Mouse (Mus musculus): ENCODE data around the gene Agbl2.
"Not testable (repeated sequence)": the region's sequence is repeated elsewhere in the genome, so short reads cannot be mapped to it uniquely, and the experiment has no call there.

Gene Agbl2

DNA sequence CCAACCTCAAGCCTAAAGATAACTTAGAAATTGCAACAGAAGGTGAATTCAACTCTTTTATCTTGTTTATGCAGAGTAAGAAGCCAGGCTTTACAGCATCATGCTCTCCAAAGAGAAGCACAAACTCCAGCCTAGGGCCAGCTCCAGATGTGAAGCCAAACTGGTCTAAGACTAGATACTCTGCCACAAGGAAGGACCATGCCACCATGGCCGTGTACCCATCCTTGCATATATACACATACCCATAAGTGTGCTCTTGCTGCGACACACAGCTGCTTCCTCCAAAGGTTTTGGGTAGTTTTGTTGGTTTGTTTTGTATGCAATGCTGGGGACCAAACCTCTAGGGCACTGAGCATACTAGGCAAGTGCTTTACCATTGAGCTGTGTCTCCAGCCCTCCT is 32.7 kb downstream of the Agbl2 start:
- DNase-seq (ENCODE audit: extremely low spot score, low read depth, low spot score), result no peak

DNA sequence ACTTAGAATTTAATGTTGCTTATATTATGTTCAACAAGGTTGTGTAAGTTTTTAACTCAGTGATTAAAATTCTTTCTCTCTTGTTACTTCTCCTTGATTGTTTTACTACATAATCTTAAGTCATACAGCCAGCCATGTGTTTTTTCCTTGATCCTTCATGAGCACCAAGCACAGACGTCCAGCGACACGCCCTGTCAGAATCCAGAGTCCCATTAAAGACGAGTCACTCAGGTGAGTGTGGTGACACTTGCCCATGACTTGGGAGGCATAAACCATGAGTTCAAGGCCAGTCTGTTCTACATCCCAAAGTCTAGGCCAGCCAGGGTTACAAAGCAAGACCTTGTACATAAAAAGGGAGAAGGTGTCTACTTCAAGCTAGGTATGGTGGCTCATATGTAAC is 33.6 kb downstream of the Agbl2 start:
- no peak for DNase-seq (ENCODE audit: extremely low spot score, low read depth, low spot score)

DNA sequence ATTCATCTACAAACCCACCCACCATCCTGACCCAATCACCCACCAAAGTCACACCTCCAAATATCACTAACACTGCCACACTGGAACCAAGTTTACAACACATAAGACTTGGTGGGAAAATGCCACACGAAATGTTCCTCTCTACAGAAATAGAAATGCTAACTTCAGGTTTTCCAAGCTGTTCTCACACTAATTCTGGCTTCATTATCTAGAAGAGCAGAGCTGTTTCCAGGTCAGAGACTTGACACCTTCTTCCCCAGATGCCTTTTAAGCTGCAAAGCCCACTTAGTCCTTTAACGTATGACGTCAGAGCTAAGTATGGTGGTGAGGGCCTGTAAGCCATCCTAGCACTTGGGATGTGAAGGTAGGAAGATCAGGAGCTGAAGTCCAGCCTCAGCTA is 36.2 kb downstream of the Agbl2 start:
- no peak for DNase-seq (ENCODE audit: extremely low spot score, low read depth, low spot score)

DNA sequence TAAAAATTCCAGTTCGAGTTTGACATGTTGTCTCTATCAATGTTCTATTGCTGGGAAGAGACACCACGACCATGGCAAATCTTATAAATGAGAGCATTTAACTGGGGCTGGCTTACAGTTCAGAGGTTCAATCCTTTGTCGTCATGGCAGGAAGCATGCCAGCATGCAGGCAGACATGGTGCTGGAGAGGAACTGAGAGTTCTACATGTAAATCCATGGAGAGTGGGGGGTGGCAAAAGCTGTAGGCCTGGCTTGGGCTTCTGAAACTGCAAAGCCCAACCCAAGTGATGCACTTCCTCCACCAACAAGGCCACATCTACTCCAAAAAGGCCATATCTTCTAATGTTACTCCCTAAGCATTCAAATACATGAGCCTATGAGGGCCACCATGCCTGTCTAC is 38.4 kb downstream of the Agbl2 start:
- DNase-seq (ENCODE audit: extremely low spot score, low read depth, low spot score), result no peak

DNA sequence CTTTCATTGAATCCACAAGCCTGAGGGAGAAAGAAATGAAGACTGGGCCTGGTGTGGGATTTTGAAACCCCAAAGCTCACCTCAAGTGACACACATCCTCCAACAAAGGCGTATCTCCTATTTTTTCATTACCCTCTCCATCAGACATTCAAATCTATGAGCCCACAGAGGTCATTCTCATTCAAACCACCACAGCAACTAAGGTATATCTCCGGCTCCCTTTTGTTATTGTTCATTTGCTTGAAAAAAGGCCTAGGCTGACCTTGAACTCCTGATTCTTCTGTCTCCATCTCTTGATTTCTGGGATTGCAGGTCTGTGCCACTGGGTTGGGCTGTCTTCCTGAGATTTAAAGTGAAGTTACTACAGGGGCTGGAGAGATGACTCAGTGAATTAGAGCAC is 40.5 kb downstream of the Agbl2 start:
- no peak for DNase-seq (ENCODE audit: extremely low spot score, low read depth, low spot score)

DNA sequence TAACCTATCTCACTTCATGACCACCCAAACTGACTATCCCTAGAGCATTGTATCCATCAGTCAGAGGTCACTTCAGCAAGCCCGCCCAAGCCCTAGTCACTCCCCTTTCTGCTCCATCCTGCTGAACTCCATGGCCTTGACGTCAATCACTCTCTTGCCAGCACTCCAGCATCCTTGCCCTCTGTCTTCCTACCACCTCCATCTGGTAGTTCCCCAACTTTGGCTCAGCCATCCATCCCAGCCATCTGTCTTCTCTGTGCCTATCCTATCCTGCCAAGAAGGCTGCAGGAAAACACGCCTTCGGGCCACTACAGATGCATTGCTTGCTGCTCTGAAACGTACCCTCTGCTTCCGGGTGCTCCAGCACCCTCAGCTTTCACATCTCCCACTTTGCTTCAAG is 41.3 kb downstream of the Agbl2 start:
- DNase-seq (ENCODE audit: extremely low spot score, low read depth, low spot score), result no peak

DNA sequence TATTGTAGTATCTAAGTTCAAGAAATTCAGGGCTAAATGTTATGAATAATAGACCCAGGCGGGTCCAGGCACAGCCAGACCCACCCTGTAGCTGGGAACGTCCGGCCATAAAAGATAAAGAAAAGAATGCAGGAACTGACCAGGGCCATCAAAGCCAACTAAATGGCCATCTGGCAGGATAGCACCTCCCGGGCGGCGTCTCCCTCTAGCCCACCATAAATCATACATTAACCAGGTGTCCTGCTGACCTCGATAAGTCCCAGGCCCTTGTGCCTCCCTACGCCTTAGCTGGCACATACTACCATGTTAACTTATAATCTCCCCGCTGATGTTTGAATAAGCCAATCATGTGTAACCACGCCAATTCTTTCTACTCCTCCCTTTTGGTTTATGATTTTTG is 42.0 kb downstream of the Agbl2 start:
- not testable (repeated sequence) for DNase-seq (ENCODE audit: extremely low spot score, low read depth, low spot score)

DNA sequence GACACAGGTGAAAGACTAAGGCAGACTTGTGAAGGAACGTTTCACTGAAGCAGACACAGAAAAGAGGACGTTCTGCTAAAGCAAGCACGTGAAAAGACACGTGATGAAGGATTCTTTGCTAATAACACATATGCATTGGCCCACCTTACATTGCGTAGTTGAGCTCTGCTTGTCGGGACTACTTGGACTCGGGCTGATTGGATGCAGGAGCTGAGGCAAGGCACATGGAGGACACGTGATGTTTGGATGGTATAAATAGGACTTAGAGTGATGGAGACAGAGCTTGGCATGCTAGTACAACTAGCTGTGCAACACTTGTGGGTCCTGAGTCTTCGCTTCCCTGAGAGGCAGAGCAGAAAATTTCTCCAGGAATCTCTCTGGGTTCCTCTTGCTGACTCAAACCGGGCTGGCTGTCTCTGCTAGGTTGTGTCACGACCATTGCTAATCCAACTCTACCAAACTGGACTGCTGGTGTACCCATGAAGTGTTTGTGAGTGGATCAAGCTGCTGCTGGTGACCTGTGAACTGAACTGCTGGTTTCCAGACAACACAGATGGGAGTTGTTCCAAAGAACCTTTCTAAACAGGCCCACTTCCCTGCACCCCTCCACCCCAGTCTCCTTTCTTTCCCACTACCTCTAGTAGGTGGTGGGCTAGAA is 43.1 kb downstream of the Agbl2 start:
- DNase-seq (ENCODE audit: extremely low spot score, low read depth, low spot score), result no peak

DNA sequence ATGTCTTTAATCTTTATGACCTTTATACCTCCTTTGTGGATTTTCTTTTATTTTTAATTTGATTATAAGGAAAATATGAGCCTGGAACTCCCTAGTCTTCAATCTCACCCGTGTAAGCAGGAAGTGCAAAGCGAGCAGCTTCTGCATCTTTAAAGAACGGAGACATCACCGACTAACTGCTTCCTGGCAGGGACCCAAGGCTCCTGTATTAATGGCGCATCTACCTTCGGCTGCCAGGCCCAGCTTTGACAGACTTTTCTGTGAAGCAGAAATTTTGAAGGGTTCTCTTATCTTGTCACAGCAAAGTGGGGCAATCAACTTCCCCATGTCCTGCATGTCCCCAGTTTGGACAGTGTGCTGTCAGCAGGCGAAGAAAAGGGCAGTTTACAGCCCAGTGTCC is 46.2 kb downstream of the Agbl2 start:
- no peak for DNase-seq (ENCODE audit: extremely low spot score, low read depth, low spot score)

DNA sequence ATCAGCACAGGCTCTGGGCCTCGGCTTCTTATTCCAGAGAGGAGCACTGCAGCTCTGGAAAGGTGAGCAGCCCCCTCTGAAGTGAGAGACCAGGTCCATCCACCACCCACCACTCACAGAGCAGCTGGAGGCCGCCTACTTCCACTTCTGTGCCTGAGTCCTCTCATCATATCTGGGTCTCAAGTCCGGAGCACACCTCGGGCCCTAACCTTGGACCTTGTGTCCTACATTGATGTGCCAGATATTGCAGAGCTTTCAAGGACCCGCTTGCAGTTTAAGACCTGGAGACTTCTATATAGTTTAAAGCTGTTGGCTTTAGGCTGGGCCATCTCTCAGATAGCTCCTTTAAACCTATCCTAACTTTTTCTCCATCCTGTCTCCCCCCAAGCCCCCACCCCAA is 51.0 kb downstream of the Agbl2 start:
- DNase-seq (ENCODE audit: extremely low spot score, low read depth, low spot score), result no peak

DNA sequence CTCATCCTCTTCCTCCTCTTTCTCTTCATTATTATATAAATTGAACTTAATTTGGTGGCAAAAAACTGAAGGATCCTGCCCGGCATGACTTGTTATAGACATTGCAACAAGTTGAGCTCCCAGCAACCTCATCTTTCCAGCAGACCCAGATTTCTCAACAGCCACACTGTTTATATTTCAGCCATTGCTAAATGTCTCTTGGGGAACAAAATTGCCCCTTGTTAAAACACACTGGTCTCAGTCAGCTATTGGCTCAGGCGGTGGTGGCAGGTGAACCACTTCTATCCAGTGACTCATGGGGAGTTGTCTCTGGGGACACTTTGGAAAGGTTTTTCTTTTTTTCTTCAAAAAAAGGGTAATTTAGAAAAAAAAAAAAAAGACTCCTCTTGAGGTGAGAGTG is 56.1 kb downstream of the Agbl2 start:
- no peak for DNase-seq (ENCODE audit: extremely low spot score, low read depth, low spot score)

DNA sequence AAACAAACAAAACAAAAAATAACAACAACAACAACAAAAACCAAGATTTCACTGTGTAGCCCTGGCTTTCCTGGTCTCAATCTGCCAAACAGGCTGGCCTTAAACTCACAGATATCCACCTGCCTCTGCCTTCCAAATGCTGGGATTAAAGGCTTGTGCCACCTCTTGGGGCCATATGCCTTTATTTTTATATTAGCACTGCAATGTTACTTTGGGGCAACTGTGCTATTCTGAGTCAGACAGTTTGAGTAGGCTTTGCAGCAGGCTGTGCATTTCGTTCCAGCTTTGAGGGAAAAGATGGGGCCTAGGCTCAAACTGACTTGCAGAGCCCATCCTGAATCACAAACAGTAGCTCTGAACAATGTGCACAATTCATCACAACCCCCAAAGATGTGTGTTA is 61.1 kb downstream of the Agbl2 start:
- DNase-seq (ENCODE audit: extremely low spot score, low read depth, low spot score), result no peak

DNA sequence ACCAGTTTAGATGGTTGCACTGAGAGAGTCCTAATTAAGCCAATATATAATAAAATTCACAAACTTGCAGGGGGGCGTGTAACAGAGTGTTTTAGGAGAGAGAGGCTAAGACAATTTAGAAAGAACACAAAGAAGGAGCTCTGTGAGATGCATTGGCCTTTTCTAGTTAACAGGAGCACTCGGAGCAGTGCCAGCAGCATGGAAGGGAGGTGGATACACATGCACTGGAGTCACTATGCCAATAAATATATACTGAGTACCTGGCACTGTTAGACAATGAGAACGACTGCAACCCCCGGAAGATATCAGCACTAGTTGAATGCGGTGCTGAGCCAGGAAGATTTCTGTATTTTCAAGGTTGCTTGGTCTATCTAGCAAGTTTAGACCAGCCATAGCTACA is 61.7 kb downstream of the Agbl2 start:
- no peak for DNase-seq (ENCODE audit: extremely low spot score, low read depth, low spot score)

DNA sequence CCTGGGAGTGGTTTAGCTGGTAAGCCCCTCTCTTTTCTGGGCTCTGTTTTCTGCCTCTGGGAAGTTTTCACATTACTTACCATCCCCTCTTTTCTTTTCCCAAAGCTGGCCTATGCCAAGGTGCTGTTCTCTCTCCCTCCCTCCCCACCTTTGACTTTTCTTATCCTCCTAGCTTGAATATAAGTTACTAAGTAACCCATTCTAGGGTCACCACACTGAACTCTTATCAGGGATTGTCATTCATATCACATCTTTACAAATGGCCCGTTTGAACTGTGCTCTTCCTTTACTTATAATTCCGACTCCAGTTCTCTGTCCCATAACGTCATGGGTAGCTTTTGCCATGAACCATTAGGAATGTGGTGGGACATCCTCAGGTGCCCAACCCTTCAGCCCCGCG is 62.7 kb downstream of the Agbl2 start:
- DNase-seq (ENCODE audit: extremely low spot score, low read depth, low spot score), result no peak

DNA sequence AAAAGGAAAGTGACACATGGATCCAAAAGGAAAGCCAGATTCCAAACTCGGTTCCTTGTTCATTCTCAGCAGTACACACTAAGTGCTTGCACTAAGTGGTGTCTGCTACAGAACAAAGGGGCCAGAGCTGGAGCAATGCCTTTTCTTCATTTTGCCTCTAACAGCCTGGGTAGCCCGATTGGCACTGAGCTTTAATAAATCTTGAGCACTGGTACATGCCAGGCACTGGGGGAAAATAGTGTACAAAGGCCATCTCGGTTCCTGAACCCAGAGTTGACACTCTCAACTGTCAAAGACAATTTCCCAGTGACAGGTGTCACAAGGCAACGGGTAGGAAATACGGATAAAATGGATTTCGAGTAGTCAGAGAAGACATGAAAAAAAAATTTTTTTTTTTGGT is 63.6 kb downstream of the Agbl2 start:
- DNase-seq (ENCODE audit: extremely low spot score, low read depth, low spot score), result no peak

DNA sequence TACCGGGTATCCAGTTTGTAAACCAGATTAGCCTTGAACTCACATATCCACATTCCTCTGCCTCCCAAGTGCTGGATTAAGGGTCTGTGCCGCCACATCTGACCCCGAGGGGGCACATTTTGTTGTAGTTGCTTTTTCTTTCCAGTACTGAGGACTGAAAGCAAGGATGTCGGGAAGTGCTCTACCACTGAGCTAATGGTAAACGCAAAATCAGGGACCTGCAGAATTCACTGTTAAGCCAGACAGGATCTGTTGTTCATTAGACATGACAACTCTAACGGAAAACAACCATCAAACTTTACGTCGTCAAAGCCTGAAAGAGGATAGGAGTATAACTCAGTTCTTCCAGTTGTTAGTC is 64.0 kb downstream of the Agbl2 start:
- no peak for DNase-seq (ENCODE audit: extremely low spot score, low read depth, low spot score)

DNA sequence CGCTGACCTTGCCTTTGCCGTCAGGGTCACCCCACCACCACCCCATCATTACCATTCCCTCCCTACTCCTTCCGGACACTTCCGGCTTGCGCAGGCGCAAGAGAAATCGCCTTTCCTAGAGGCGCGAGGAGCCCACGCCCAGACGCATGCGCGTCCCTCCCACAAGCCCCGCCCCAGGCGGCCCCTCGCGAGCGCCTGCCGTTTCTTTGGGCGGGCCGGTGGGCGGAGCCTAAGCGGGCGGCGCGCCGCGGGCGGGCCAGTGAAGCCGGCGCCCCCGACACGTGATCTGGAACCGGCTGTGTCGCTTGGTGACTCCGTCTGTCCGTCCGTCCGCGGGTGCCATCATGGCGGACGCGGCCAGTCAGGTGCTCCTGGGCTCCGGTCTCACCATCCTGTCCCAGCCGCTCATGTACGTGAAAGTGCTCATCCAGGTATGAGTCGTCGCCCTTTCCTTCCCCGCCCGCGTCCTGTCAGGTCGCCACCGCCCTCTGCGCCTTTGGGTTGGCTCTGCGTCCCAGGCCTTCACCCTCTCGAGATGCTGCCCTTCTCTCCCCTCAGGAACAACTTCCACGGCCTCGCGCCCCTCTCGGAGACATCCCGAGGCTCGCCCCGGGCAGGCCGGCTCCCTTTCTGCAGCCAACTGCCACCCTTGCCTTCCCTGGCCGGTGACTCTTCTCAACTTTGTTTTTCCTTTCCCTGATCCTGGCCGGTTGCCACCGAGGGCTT is 64.6 kb downstream of the Agbl2 start, which contains the start of gene Mtch2:
Mtch2 (plus strand) TSS at position 201 of the 726 bp plus-strand sequence.
- peak; percentile 89 for DNase-seq (ENCODE audit: extremely low spot score, low read depth, low spot score)

DNA sequence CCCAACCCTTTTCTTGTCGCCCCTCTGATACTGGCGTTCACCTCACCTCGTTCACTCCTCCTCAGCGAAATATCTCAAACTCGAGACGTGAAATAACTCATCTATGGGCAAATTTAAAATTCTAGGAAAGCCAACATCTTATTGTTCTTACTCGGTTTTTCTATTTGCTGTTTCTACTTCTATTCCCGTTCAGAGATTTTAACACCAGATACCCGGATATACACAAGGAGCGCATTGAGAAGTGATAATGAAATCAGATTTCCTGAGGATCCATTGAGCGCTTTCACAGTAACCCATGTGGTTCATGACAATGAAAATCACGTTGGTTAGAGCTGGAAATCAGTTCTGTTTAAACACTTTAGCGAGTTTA is 65.1 kb downstream of the Agbl2 start:
- peak; percentile 18 for DNase-seq (ENCODE audit: extremely low spot score, low read depth, low spot score)

DNA sequence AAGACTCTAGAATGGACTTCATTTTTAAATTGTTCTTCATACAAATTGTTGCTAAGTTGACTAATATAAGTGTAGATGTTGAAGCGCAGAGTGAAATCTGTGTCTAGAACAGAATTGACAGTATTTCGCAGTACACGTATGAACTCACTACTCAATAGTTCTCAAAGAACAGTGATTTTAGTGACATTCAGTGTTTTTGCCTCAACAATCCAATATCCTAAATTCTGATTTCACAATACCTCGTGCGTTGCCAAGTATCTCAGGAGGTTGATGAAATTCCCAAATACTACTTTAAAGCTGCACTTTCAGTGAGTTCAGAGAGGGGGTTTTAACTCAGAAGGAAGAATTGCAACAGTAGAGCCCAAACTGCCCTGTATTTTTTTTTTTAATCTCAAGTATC is 65.8 kb downstream of the Agbl2 start:
- DNase-seq (ENCODE audit: extremely low spot score, low read depth, low spot score), result no peak

DNA sequence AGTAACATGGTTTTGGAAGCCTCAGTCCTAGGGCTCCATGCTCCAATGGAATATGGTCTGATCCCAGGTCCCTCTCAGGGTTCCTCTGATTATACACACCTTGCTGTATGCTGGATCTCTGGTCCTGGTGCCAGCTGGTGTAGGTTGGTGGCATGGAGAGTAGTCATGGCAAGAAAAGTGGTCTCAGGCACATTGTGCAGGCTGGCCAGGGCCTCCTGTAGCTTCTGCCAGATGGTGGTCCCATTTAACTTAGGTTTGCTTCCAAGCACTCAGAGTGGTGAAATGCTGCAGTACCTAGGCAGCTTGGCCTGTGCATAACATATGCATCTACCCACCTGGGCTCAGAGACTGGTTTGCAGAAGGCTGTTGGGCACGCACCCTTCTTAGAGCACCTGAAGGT is 67.9 kb downstream of the Agbl2 start:
- no peak for DNase-seq (ENCODE audit: extremely low spot score, low read depth, low spot score)

DNA sequence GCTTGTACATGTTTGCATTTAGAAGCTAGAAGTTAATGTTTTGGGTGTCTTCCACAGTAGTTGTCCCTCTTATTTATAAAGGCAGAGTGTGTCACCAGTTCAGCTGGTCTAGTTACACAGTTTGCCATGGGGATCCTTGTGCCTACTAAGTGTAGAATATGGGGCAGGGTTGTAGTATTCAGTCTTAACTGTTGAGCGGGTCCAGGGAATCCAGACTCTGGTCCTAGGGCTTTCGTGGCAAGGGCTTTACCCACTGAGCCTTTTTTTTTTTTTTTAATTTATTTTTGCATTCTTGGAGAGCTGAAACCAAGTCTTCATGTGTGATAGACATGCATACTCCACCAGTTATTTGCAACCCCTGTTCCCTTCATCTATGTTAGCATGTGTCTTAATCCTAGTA is 79.0 kb downstream of the Agbl2 start:
- no peak for DNase-seq (ENCODE audit: extremely low spot score, low read depth, low spot score)

DNA sequence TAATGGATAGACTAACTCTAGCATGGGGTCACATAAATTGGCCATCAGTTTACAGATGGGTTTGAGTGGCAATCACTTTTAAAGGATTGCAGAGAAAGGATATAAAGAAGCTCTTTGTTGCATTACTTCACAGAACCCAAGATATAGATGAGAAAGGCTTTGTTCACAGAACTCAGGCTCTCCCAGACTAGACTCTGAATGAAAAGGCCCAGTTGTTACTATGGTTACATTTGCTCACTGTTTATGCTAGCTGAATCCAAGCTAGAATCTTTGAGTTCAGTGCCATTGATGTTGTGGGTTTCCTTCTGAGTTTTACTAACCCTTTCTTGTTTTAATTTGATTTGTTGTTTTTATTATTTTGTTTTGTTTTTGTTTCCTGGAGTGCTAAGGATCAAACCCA is 81.7 kb downstream of the Agbl2 start:
- no peak for DNase-seq (ENCODE audit: extremely low spot score, low read depth, low spot score)

DNA sequence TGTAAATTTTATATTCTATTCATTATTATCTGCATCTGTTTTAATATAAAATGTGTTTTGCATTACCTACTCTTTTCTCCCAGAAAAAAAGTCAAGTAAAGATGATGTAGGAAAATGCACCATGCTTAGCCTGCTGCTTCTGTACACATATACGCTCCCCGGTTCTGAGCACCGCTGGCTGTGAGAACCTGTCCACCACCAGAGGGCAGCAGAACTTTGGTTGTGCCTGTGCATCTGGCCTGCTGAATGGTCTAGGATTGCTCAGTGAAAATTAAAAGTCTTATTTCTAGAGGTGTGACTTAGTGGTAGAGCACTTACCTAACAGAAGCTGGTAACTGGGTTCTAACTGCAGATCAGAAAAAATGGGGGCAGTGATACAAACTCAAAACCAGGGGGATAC is 84.0 kb downstream of the Agbl2 start:
- DNase-seq (ENCODE audit: extremely low spot score, low read depth, low spot score), result no peak
